ENCODE assay signal across 8 mouse cellular contexts in genomic region chrX:140542938-140543673, GRCm38 (mm10). TPM values are rescaled to one million over a fixed set of nuclear protein-coding genes. Genes with fewer than 3 reads are reported as not detected.
A peak's percentile ranks its signal among the peaks of the same experiment; 100 is the strongest.
DNase-seq lines count a peak whose midpoint lies in the region; ATAC-seq lines count a peak whose summit lies in the region.

No protein-coding gene starts in this region.

- H3K9ac ChIP-seq in heart, embryonic 14.5 days (ENCODE audit: low read length), result peak overlapping the region; percentile 84
- H3K9ac ChIP-seq in liver, embryonic 13.5 days, result peak overlapping the region; percentile 75
- H3K9ac ChIP-seq in stomach, embryonic 16.5 days (ENCODE audit: low read length), result peak overlapping the region; percentile 77

- DNase-seq in c-Kit-negative CD71-positive TER-119-positive erythroid progenitor cells, embryonic 14.5 days (ENCODE audit: low read depth, low spot score), result peak; percentile 33
- DNase-seq in fibroblast of lung, adult 2 months (ENCODE audit: low read depth), result peak; percentile 65
- DNase-seq in kidney, postnatal 14 days, result peak; percentile 88
- DNase-seq in liver, embryonic 13.5 days, result peak; percentile 65
- DNase-seq in natural killer cell, adult 2 months (ENCODE audit: low spot score in 2 of 2), result peak; percentile 91 to 92

- peak overlapping the region; percentile 77 for H3K4me2 ChIP-seq in heart, embryonic 14.5 days (ENCODE audit: low read length)
- H3K4me2 ChIP-seq in liver, embryonic 13.5 days, result peak overlapping the region; percentile 82
- peak overlapping the region; percentile 52 for H3K4me2 ChIP-seq in stomach, embryonic 16.5 days (ENCODE audit: low read depth, low read length)

- 31% methylated on average over 18 of the region's 18 CpGs for WGBS in heart, embryonic 14.5 days
- 27% methylated on average over 18 of the region's 18 CpGs for WGBS in liver, embryonic 13.5 days (ENCODE audit: insufficient replicate concordance)
- WGBS in stomach, embryonic 16.5 days, result 23% methylated on average over 18 of the region's 18 CpGs

- ATAC-seq in CD4-positive, CD25-positive, alpha-beta regulatory T cell, adult 4 months, result peak; percentile 83
- peak; percentile 70 for ATAC-seq in heart, embryonic 14.5 days (ENCODE audit: insufficient number of reproducible peaks, insufficient read depth, low FRiP score, low read depth)
- ATAC-seq in liver, embryonic 13.5 days (ENCODE audit: low read depth), result peak; percentile 90
- ATAC-seq in stomach, embryonic 16.5 days (ENCODE audit: insufficient read depth, low FRiP score), result peak; percentile 79

- H3K27ac ChIP-seq in heart, embryonic 14.5 days (replicated peaks in 1 of 2; ENCODE audit: control insufficient read depth in 1 of 2, insufficient read depth in 1 of 2, low read depth in 2 of 2, low read length in 2 of 2), result peak overlapping the region; percentile 88 to 93
- peak overlapping the region; percentile 71 for H3K27ac ChIP-seq in liver, embryonic 13.5 days
- peak overlapping the region; percentile 93 for H3K27ac ChIP-seq in stomach, embryonic 16.5 days (ENCODE audit: low read length)

- peak overlapping the region; percentile 58 to 61 for H3K4me3 ChIP-seq in heart, embryonic 14.5 days (ENCODE audit: control insufficient read depth in 1 of 2, insufficient read depth in 1 of 2, low read depth in 1 of 2, low read length in 2 of 2)
- H3K4me3 ChIP-seq in liver, embryonic 13.5 days (replicated peaks), result peak overlapping the region; percentile 65
- H3K4me3 ChIP-seq in stomach, embryonic 16.5 days (replicated peaks; ENCODE audit: low read length), result peak overlapping the region; percentile 59

- peaks cover 7 to 21% of the 10 kb centered on the region in 2 experiments for H3K4me1 ChIP-seq in heart, embryonic 14.5 days (ENCODE audit: control insufficient read depth in 2 of 2, insufficient read depth in 2 of 2, low read length in 2 of 2)
- peaks cover 23% of the 10 kb centered on the region for H3K4me1 ChIP-seq in liver, embryonic 13.5 days (replicated peaks)
- H3K4me1 ChIP-seq in stomach, embryonic 16.5 days (ENCODE audit: control insufficient read depth, insufficient read depth, low read length), result 0 out of 2 replicates have a peak, but pooled peaks cover 5% of the 10 kb centered on the region

- H3K9me3 ChIP-seq in heart, embryonic 14.5 days (ENCODE audit: control insufficient read depth, low read length), result no peaks in the 10 kb centered on the region
- no peaks in the 10 kb centered on the region for H3K9me3 ChIP-seq in liver, embryonic 13.5 days (replicated peaks)
- H3K9me3 ChIP-seq in stomach, embryonic 16.5 days (replicated peaks; ENCODE audit: control insufficient read depth, low read length), result no peaks in the 10 kb centered on the region

- no peaks in the 10 kb centered on the region for H3K27me3 ChIP-seq in heart, embryonic 14.5 days (ENCODE audit: control insufficient read depth, insufficient read depth, low read length)
- no peaks in the 10 kb centered on the region for H3K27me3 ChIP-seq in liver, embryonic 13.5 days
- H3K27me3 ChIP-seq in stomach, embryonic 16.5 days (ENCODE audit: control insufficient read depth, insufficient read depth, low read length), result no peaks in the 10 kb centered on the region; the same call in 1 of the 2 replicates

- peaks cover 16% of the 10 kb centered on the region; the same call in 1 of the 2 replicates for H3K36me3 ChIP-seq in heart, embryonic 14.5 days (ENCODE audit: control insufficient read depth, insufficient read depth, low read length)
- 0 out of 2 replicates have a peak, but pooled peaks cover 4% of the 10 kb centered on the region for H3K36me3 ChIP-seq in liver, embryonic 13.5 days
- no peaks in the 10 kb centered on the region for H3K36me3 ChIP-seq in stomach, embryonic 16.5 days (ENCODE audit: control insufficient read depth, insufficient read depth, low read length)

RNA-seq across cellular contexts. Expression of gene Tsc22d3, which starts 57.4 kb away (rescaled TPM):
- polyA plus RNA-seq in CD4-positive, CD25-positive, alpha-beta regulatory T cell, adult 4 months (2017; shearing (Covaris generic)), result 100 to 1,000 TPM; 366 to 590 TPM
- polyA plus RNA-seq in heart, embryonic 14.5 days (2014; fragmentation: Nextera tagmentation; extraction: Ambion mirVana), result 209 and 227 TPM in 2 replicates
- polyA plus RNA-seq in liver, embryonic 13.5 days (2015; fragmentation: Nextera tagmentation; extraction: Ambion mirVana), result 10.9 and 13.0 TPM in 2 replicates
- 94.0 and 108 TPM in 2 replicates for polyA plus RNA-seq in stomach, embryonic 16.5 days (2015; fragmentation: Nextera tagmentation; extraction: Ambion mirVana)

Comparison
In these comparisons a context has a peak if more than half of its experiments do, and no peak if none do; other contexts are left out.
1. Peak in every context shown above with its lines: DNase-seq, ATAC-seq, H3K4me3 ChIP-seq and H3K27ac ChIP-seq.
2. DNase-seq: peak in every context shown above with its lines; median percentile 92 in natural killer cell, adult 2 months; 88 in kidney, postnatal 14 days; 65 in fibroblast of lung, adult 2 months; 65 in liver, embryonic 13.5 days; 33 in c-Kit-negative CD71-positive TER-119-positive erythroid progenitor cells, embryonic 14.5 days.